Mouse (Mus musculus): Measurements from ENCODE around the gene 1700025G04Rik.

Gene 1700025G04Rik

GRCm38 (mm10) chr1:151907014-151907413 is 182.9 kb downstream of the 1700025G04Rik start:
- DNase-seq (ENCODE audit: low read depth, low spot score), result no peak

- DNase-seq (ENCODE audit: low read depth, low spot score), result no peak
Measured at GRCm38 (mm10) chr1:151900706-151901360, 189.1 kb downstream of the 1700025G04Rik start.

- DNase-seq (ENCODE audit: low read depth, low spot score), result no peak
Measured at GRCm38 (mm10) chr1:151899964-151900363, 190.0 kb downstream of the 1700025G04Rik start.

DNA sequence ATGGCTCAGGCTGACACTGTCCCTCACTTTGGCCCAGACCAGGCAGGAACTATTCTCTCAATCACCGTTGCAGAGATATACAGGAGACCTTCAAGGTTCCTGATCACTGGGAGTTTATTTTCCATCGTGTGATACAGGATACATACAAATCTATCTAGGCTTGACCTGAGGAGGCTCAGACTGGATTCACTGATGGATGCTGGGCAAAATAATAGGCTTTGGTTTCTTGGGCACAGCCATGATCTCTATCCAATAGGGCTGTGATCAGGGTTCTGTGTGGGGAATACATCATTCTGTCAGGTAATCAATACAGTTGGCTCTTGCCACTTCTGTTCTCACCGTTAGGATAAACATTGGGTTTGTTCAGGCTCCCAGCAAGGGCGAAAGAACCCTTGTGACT is 194.5 kb downstream of the 1700025G04Rik start:
- DNase-seq (ENCODE audit: low read depth, low spot score), result no peak

DNA sequence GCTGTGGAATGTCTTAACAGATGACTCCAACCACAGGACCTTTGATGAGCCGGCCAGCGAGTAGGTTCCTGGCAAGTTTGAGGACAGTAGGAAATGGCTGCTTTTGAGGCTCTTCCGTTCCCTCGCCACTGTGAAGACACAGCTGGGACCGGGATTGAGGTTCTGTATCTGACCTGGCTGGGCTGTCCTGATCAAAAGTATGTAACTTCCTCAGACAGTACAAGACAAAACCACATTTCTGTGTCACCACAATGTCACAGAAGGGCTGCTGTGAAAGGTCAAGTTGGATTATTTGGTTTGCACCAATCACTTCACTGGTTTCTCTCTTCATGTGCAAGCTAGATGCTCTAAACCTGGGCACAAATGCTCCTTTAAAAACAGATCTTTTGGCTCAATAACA is 195.9 kb downstream of the 1700025G04Rik start:
- DNase-seq (ENCODE audit: low read depth, low spot score), result no peak

DNA sequence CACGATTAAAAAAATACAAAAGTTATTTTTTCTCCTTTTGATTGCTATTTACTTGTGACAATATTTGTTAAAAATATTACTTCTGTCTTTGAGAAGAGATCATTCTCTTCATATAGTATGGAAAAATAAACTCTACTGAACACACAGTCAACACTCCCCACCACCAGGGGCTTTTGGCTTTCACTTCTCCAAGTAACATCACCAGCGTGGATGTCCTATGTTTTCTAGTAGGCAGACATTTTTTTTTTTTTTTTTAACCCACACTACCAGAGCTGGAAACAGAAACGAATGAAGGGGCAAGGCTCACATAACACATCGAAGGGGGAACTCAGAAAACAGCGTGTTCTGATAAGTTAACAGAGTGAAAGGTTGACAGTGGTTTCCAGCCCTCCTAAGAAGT is 197.9 kb downstream of the 1700025G04Rik start:
- DNase-seq (ENCODE audit: low read depth, low spot score), result no peak

DNA sequence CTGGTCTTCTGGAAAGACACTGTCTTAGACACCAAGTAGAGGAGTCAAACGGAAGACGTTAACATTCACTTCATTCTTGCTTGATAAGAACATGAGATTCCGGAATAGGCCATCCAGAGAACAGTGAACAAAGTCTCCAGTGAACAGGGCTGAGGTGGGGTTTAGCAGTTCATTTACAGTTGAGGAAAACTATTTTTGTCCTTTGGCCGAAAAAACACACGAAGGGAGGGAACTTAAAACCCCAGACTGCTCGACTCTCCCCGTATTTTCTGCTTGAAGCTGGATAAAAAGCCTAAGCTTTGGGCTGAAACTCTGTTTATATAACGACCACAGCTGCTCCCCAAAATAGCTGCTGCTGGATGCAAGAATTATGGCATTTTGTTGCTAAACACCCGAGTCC is 198.7 kb downstream of the 1700025G04Rik start:
- no peak for DNase-seq (ENCODE audit: low read depth, low spot score)

- peak; percentile 60 for DNase-seq (ENCODE audit: low read depth, low spot score)
Measured at GRCm38 (mm10) chr1:151890041-151890621, 199.8 kb downstream of the 1700025G04Rik start.

DNA sequence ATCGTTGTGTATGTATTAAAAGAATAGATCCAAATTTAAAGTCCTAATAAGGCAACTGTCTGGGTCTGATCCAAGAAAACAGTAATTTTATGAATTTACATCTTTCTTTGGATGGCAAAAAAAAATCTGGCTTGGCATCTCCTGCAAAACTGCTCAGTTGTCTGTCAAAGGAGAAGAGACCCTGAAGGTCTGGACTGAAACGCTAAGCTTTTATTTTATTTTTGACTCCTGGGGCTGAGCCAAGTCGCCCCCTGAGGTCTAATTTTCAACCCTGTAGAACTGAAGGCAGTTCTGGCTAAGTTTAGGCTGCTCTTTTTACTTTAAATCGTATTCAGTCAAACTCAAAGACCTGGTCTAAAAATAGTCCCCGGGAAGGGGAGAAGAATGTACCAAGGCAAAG is 202.3 kb downstream of the 1700025G04Rik start:
- no peak for DNase-seq (ENCODE audit: low read depth, low spot score)

GRCm38 (mm10) chr1:151887126-151887525 is 202.8 kb downstream of the 1700025G04Rik start:
- DNase-seq (ENCODE audit: low read depth, low spot score), result no peak

- no peak for DNase-seq (ENCODE audit: low read depth, low spot score)
Measured at GRCm38 (mm10) chr1:151886171-151886570, 203.8 kb downstream of the 1700025G04Rik start.

GRCm38 (mm10) chr1:151881253-151881652 is 208.7 kb downstream of the 1700025G04Rik start:
- DNase-seq (ENCODE audit: low read depth, low spot score), result no peak

DNA sequence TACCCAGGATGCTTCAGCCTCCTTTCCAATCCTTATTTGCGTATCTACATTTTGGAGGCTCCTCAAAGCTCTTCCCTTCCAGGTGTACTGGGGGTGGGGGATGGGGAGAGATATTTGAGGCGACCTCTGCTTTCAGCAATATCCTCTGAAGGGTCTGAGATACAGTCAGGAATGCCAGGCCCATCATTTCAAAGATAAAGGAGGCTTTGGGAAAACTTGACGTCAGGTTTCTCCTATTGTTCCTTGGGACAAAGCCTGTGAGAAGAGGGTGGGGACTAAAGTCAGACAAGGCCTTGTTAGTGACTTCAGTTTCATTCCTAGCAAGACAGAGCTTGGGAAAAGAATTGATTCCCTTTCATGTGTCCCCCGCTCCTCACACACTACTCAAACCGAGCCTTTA is 209.2 kb downstream of the 1700025G04Rik start:
- no peak for DNase-seq (ENCODE audit: low read depth, low spot score)

DNA sequence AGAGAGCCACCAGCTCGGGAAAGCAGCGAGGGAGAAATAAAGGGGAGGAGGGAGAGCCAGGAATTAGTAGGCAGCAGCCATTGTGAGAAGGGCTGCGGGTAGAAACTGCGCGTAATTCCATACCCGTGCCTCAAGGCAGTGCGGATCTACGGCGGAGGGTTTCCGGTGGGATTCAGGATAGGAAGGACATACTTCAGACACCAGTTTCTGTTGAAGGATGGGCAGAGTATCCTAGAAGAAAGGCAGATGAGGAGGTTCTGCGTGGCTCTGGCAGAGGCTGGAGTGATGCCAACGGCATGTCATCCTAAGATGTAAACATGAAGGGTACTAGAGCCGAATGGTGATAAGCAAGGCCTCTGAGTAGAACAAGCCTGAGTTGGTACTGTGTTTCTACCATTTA is 210.0 kb downstream of the 1700025G04Rik start:
- no peak for DNase-seq (ENCODE audit: low read depth, low spot score)

DNA sequence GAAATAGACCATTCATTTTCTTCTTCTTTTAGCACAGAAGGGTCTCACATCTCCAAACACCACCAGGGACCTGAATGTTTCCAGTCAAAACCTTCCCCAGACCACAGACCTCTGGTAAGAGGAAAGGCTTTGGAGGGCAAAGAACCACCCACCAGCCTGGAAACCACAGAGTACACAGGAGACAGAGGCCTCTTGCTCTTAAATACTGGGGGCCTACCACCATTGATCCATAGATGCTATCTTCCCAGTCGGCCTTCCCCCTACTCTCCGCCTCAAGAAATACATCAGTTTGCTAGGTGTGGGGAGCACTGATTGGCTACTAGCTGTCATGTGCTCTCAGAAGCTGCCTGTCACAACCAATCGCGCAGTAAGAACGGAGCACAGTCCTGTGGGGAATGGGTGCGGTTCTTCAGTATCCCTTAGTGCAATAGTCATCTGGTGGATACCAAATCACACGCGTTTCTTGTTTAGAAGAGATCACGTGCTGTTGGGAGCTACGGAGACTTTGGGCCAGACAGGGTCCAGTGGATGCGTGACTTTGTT is 210.5 kb downstream of the 1700025G04Rik start:
- DNase-seq (ENCODE audit: low read depth, low spot score), result no peak

DNA sequence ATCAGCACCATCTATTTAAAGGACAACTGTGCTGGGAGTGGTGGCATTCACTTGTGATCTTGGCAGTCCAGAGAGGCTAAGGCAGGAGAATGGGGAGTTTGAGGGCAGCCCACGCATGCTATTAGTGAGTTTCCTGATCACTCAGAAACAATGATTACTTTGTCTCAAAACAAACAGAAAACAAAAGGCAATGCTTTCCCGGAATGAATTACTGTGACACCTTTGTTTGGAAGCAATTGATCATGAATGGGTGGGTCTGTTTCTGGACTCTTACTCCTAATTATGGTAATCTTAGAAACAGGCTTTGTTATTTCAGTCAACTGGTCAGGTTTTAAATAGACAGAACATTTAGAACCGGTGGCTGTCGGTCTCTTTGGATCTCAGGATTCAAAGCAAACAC is 211.5 kb downstream of the 1700025G04Rik start:
- DNase-seq (ENCODE audit: low read depth, low spot score), result peak; percentile 23

- DNase-seq (ENCODE audit: low read depth, low spot score), result no peak
Measured at GRCm38 (mm10) chr1:151872971-151873370, 217.0 kb downstream of the 1700025G04Rik start.

DNA sequence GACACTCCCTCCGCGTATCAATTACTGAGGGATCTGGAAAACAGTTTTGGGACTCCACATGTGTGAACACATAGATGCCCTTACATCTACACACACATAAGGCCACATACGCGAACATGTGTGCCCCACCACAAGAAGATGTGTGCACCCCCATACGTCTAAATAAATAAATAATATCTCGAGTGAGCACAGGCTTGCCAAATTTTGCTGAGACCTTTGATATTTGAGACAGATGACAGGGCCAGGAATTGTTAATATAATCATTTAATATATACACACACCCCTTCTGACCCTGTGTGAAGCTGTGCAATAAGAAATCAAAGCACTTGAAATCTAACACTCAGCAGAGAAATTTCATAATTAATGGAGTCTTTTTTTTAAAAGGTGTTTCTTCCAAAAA is 225.6 kb downstream of the 1700025G04Rik start:
- DNase-seq (ENCODE audit: low read depth, low spot score), result no peak

DNA sequence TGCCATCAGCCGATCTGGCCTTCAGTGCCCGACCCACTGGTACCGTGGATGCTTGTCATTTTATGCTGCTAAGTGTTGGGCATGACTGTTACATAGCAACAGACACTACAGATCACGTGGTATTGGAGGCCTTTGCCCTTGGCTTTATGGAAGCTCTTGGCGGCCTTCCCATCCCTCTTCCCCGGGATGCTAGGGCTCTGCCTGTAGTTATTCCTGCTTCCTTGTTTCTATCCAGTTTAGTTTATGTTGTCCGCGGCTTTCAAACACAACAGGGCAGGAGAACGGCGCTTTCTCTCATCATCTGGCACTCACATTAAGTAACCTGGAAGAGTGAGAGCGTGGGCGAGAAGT is 226.2 kb downstream of the 1700025G04Rik start:
- DNase-seq (ENCODE audit: low read depth, low spot score), result no peak

DNA sequence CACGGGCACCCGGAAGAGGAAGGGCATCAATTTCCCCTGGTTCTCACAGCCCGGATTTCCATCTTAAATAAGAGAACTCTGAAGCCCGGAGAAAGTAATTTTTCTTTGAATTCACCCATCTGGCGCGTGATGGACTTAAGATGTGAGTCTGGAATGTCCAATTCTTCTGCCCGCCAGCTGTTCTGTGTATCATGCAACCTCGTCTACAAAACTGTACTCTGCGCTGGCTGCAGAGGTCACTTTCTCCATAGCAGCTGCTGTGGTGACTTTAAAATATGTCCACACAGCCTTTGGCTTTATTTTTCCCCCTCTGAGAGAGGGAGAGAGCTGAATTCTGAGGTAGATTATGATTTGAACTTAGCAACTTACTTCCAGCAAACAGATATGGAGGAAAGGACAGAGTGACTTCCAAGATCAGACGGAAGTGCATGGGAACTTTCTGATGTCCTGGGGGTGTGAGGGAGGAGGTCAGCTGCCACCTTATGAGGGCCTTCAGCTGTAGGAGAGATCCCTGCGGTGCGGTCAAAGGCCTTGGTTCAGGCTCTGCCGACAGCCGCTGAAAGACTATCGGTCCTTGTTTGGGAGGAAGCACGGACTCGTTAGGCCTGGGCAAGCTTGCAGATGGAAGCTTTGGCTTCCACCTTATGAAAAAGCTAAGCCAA is 226.7 kb downstream of the 1700025G04Rik start:
- DNase-seq (ENCODE audit: low read depth, low spot score), result no peak

DNA sequence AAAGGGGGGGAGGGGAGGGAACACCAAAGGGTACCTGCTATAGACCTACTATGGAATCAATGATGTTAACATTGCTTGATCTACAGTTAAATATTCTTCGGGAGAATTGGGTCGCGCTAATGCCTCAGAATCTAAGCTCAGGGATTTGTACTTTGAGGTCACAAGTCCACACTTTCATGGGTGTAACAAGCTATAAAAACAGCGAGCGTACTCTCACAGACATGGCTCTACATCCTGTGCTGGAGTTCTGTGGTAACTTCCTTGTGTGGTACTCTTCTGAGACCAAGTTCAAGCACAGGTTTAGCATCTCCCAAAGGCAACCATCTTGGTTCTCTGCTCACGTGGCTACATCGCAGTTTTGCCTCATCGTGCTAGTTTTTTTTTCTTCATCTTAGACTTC is 227.8 kb downstream of the 1700025G04Rik start:
- no peak for DNase-seq (ENCODE audit: low read depth, low spot score)

GRCm38 (mm10) chr1:151861334-151861995 is 228.5 kb downstream of the 1700025G04Rik start:
- DNase-seq (ENCODE audit: low read depth, low spot score), result no peak
